Mouse (Mus musculus) G1E (cell line): ENCODE measurements at regions not wholly inside any gene's neighbourhood (a gene's known extent, or its start where the extent isn't known, plus 50 kb on each side); places are given as distances from the start of the nearest gene placed in this dataset.

Experiments used
- CTCF ChIP-seq: IDR thresholded peaks from 2 replicates; pipeline ENCODE4 v1.5.1; 2012; ENCODE audit warnings: low read depth, low read length, inconsistent platforms, mixed read lengths
- GATA1 ChIP-seq: IDR thresholded peaks from 2 replicates; pipeline ENCODE4 v1.6.1; 2012; ENCODE audit warnings: borderline replicate concordance, low read length, inconsistent platforms, mixed read lengths
- POLR2AphosphoS5 ChIP-seq: IDR thresholded peaks from 2 replicates; pipeline ENCODE4 v1.6.1; 2012; ENCODE audit warnings: low read depth, low read length, inconsistent platforms; ENCODE audit not compliant: insufficient replicate concordance
- TAL1 ChIP-seq: conservative IDR thresholded peaks from 2 replicates; pipeline ENCODE4 v1.6.1; 2012; ENCODE audit warnings: low read depth, low read length, inconsistent platforms, mixed read lengths

DNA sequence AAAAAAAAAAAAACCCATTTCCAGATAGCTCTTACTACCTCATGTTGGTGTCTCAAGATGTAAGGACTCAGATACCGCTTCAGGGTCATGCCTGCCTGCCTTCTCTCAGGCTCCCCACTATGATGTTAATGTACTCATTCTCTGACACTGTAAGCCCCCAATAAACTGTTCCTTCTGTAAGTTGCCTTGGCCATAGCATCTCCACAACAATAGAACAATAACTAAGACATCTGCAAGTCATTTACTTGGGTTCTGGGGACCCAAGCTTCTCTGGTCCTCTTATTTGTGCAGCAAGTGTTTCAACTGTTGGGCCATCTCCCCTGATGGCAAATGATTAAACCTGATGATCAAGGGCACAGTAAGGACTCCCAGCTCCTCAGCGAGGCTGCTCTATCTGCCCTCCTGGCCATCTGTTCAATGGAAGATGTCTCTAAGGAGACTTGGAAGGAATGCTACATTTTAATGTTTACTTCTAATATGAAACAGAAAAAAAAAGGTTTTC, 520.8 kb upstream of the Rgma start:
- TF ChIP-seq CTCF (no peak), POLR2AphosphoS5 (no peak), TAL1 (no peak), GATA1 (no peak)
